Mouse (Mus musculus) naive thymus-derived CD4-positive, alpha-beta T cell, adult 2 months (primary cell): ENCODE measurements around the gene Itga9.

Source experiments
- DNase-seq: peaks from one replicate; pipeline ENCODE4 v3.0.0-alpha.2; 2011; ENCODE audit warnings: low read depth

Itga9 gene

GRCm38 (mm10) chr9:118821220-118822185, 215.0 kb downstream of the Itga9 start:
- DNase-seq = peak; percentile 80

DNA sequence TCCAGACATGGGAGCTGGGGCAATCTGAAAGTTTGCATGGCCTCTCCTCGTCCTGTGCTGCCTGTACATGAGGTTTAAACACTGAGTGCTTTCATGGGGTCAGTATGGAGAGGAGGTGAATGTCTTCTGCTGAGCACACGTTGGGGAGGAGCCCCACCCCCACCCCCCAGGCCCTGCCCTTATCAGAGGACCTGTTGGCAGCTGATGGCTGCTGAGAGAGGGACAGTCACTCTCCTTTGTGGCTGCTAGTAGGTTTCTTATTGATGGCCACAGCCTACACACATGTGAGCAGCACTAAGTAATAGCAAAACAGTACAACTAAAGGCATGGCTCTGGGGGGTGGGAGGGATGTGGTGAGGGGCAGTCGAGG, 215.7 kb downstream of the Itga9 start:
- no peak for DNase-seq

- DNase-seq = no peak
Measured at GRCm38 (mm10) chr9:118822581-118822980, 216.1 kb downstream of the Itga9 start.

GRCm38 (mm10) chr9:118831080-118831479, 224.6 kb downstream of the Itga9 start:
- DNase-seq = no peak

GRCm38 (mm10) chr9:118832533-118832932, 226.0 kb downstream of the Itga9 start:
- no peak for DNase-seq

GRCm38 (mm10) chr9:118833413-118833812, 226.9 kb downstream of the Itga9 start:
- no peak for DNase-seq

- DNase-seq = no peak
Measured at GRCm38 (mm10) chr9:118838910-118839667, 232.6 kb downstream of the Itga9 start.

GRCm38 (mm10) chr9:118841247-118841646, 234.8 kb downstream of the Itga9 start:
- DNase-seq = no peak

- DNase-seq = no peak
Measured at GRCm38 (mm10) chr9:118841907-118842432, 235.5 kb downstream of the Itga9 start.

GRCm38 (mm10) chr9:118843711-118844110, 237.2 kb downstream of the Itga9 start:
- DNase-seq = no peak

DNA sequence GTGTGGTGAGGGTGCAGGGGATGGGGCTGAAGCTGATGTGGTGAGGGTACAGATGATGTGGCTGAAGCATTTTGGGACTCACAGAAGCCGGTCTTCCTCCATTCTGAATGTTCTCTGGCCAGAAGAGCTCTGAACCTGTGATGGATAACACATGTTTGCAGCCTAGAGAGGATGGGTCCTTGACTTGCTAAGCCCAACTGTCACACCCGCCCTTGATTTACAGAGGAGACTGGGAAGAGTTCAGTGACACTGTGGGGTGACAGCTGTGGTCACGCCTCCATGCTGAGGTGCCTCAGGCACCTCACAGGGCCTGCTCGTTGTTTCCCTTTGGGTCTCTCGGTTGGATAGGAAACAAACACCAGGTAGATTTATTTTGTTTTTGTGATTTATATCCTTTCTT, 238.5 kb downstream of the Itga9 start:
- DNase-seq = no peak

DNA sequence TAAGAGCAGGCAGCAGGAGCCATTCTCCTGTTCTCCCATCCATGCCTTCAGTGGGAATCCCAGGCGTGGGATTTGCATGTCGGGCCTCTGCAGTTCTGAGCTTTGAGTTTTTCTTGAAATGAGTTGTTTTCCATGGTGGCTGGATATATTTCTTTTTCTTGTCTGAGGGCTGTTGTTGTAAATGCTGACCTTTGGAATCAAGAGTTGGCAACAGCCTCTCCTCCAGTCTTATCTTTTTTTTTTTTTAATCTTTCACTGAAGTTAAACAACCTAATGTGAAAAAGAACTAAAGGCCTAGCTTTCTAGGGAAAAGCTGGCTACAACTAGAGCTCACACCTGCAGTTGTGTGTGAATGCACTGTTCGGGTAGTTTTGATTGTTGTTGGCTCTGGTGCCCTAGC, 240.3 kb downstream of the Itga9 start:
- DNase-seq = no peak

GRCm38 (mm10) chr9:118856665-118857064, 250.2 kb downstream of the Itga9 start:
- no peak for DNase-seq

DNA sequence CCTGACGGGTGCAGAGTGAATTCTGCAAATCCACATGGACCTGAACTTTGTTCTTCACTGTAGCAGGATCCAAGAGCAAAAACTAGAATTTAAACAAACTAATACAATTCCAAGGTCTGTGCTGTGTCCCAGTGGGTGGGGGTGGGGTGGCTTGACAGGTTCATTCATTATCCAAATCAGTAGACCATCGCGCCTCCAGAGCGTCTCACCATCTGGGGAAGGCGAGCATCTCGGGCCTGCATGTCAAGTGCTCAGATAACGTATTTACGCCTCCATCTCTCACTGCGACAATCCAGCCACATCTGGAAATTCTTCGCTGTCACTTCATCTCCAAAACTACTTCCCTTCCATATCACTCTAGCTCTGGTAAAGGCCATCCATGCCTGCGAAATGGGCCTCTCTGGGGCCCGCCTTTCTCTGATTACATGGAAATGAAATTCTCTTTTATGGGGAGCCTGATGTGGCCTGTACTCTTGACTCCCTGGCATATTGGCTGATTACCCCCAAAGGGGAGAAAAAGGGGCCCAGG, 254.2 kb downstream of the Itga9 start:
- no peak for DNase-seq

DNA sequence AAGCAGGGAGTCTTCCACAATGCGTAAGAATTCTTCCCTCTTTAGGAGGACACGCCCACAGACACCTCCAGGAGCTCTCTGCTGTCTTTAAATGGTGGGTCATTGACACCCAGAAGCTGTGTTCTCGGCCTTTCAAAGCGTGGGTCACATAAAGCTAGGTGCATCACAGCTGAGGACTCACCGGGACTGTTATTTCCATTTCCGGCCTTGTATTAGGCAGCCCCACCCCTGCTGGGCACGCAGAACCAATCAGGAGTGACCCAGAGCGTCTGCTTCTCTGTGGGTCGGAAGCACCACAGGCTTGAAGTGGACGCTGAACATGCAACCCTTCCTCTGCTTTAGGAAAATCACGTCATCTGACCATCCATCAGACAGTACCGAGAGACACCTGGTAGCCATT, 255.7 kb downstream of the Itga9 start:
- no peak for DNase-seq

GRCm38 (mm10) chr9:118862852-118863260, 256.4 kb downstream of the Itga9 start:
- no peak for DNase-seq

GRCm38 (mm10) chr9:118863528-118863927, 257.0 kb downstream of the Itga9 start:
- no peak for DNase-seq

DNA sequence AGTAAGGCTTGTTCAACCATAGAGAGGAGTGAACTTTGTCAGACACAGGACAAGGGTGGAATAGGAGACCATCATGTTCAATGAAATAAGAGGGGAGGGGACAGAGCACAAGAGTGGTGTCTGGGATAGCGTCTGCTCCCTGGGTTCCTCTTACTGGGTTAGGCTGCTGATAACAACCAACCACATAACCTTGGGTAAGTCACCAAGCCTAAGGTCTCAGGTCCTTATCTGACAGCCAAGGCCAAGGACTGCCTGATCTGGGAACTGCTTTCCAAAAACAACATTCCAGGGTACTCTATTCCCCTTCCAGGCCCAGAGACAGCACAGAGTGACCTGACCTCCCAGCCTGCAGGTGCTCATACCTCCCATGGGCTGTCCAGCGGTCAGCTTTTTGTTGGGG, 260.5 kb downstream of the Itga9 start:
- DNase-seq = no peak

DNA sequence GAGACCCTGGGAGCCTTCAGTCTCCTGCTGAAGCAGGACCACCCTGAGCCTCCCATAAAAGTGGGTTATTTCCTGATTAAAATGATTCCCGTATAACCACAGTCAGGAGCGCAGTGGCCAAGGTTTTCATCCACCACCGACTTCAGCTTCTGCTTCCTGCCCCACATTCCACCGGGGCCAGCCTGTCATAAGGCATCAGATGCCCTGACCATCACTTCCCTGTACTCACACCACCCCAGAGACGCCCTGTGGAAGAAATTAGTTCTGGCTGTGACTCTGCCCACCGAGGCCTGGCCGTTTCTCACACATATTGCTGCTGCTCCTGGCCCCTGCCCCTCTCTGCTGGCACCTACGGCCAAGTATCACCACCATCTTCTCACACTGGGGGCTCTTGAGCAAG, 261.4 kb downstream of the Itga9 start:
- no peak for DNase-seq

DNA sequence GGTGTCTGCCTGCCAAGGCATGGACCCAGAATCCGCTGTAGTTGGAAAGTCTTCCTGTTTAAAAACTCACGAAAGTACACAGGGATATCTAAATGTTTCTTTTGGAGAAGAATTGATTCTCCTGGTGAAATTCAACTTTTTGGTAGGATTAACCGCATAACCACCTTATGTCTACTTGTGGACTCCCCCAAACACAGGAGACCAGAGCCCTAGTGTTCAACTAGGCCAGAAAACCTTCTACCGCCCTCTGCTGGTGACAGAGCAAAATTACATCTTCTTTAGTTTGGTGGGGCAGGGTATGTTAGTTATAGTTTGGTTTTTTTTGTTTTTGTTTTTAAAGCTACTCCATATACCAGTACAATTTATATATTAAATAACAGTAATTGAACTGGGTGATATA, 264.6 kb downstream of the Itga9 start:
- peak; percentile 78 for DNase-seq

DNA sequence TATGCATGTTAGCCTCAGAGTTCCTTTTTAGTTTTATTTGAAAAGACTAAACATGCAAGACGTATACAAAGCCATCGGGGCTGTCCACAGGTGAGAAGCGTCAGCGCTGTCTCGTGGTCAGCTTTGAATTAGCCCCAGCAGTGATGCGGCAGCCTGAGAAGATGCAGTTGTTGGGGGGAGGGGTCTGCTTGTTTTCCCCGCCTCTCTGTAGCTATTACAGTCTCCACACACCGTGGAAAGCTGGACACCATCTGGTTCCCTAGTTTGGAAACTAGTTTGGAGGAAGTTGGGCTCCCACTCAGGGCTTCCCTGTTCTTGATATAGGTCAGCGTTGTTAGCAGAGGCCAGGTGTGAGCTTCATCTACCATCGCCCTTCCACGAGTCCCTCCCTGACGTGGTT, 266.5 kb downstream of the Itga9 start:
- no peak for DNase-seq

DNA sequence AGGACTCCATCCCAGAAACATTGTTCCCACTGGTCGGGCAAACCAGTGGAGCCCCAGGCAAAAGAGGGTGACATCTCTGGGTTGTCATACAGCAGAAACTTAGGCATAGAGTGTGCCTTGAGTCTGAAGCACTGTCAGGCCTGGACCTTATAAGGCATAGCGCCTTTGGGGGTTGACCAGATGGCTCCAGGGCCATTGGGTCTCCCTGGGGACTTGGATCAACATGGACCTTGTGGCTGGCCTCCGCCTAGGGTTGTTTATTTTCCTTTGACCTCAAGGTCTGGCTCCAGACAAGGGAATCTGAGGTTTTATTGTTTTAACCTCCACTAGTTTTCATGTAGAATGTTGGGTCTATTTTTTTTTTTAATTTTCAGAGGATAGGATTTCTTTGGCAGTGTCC, 267.1 kb downstream of the Itga9 start:
- no peak for DNase-seq

DNA sequence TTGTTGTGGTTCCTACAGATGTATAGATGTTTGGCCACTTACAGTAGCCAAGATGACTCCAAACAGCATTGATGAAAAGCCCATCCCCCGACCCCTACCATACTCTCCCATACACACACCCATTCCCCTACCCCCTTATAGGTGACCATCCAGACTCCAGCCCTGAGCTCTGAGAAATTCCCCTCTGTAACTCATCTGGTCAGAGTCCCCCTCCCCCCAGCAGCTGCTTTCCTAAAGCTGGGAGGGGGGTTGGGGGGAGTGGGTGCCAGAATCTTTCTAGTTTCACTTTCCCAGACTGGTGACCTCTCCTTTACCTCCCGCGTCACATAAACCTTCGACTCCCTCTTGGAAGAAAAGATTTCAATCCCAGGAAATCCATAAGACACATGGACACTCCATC, 269.2 kb downstream of the Itga9 start:
- no peak for DNase-seq
